Mouse (Mus musculus) lung, postnatal 0 days (tissue): ENCODE measurements around the gene Hmgn2. TPM values are rescaled to one million over a fixed set of nuclear protein-coding genes. Genes with fewer than 3 reads are reported as not detected.

Experiments used
- ATAC-seq: fragments of 200-750 bp; cut with Nextera tagmentation; 2 replicates; pipeline ENCODE4 v1.8.0; 2017; ENCODE audit warnings: moderate library complexity
- DNase-seq: peaks from one replicate; pipeline ENCODE4 v3.0.0-alpha.2; 2016; ENCODE audit warnings: low spot score
- H3K27ac ChIP-seq: fragments of 300-500 bp; sonication (generic); 2 replicates; pipeline ENCODE4 v1.5.1; 2014; ENCODE audit warnings: antibody characterized with exemption, mild to moderate bottlenecking, low read length, mixed read lengths
- H3K27me3 ChIP-seq: fragments of 300-500 bp; sonication (generic); replicated peaks from 2 replicates; pipeline ENCODE4 v1.6.1; 2014; ENCODE audit warnings: low read length, mixed read lengths; ENCODE audit not compliant: insufficient read depth
- H3K36me3 ChIP-seq: fragments of 300-500 bp; sonication (generic); 2 replicates; pipeline ENCODE4 v1.6.1; 2014; ENCODE audit warnings: low read length, mixed read lengths; ENCODE audit not compliant: insufficient read depth
- H3K4me1 ChIP-seq: fragments of 300-500 bp; sonication (generic); 2 replicates; pipeline ENCODE4 v1.6.1; 2014; ENCODE audit warnings: antibody characterized with exemption, low read depth, low read length, mixed read lengths; ENCODE audit not compliant: insufficient read depth
- H3K4me2 ChIP-seq: fragments of 300-500 bp; sonication (generic); replicated peaks from 2 replicates; pipeline ENCODE4 v1.6.1; 2014; ENCODE audit warnings: low read depth, mild to moderate bottlenecking, low read length, moderate library complexity, mixed read lengths
- H3K4me3 ChIP-seq: fragments of 300-500 bp; sonication (generic); 2 replicates; pipeline ENCODE4 v1.5.1; 2014; ENCODE audit warnings: low read depth, low read length
- H3K9ac ChIP-seq: fragments of 300-500 bp; sonication (generic); replicated peaks from 2 replicates; pipeline ENCODE4 v1.6.1; 2014; ENCODE audit warnings: low read depth, mild to moderate bottlenecking
- H3K9me3 ChIP-seq: fragments of 300-500 bp; sonication (generic); 2 replicates; pipeline ENCODE4 v1.6.1; 2016; ENCODE audit warnings: low read length, mixed read lengths
- CTCF ChIP-seq: IDR thresholded peaks from 2 replicates; pipeline ENCODE4 v1.5.1; 2016; ENCODE audit warnings: antibody characterized with exemption, mild to moderate bottlenecking
- EP300 ChIP-seq: IDR thresholded peaks from 2 replicates; pipeline ENCODE4 v1.6.1; 2016; ENCODE audit warnings: antibody characterized with exemption, mild to moderate bottlenecking, control low read depth
- WGBS: fragments of 180-500 bp; shearing (Covaris S2); extraction: QIAGEN DNeasy Blood & Tissue Kit; methylation state at CpG from one replicate; pipeline ENCODE4 v1.1.7; 2014; 5-methylcytosine and 5-hydroxymethylcytosine counted together
- polyA plus RNA-seq: library from polyadenylated mRNA; unstranded; fragments of >200 nt; fragmentation: Nextera tagmentation; extraction: Ambion mirVana; gene quantifications from 2 replicates; pipeline ENCODE4 v1.2.1, GENCODE M21; 2015

The Hmgn2 gene
- 456 and 496 TPM in 2 replicates for polyA plus RNA-seq

DNA sequence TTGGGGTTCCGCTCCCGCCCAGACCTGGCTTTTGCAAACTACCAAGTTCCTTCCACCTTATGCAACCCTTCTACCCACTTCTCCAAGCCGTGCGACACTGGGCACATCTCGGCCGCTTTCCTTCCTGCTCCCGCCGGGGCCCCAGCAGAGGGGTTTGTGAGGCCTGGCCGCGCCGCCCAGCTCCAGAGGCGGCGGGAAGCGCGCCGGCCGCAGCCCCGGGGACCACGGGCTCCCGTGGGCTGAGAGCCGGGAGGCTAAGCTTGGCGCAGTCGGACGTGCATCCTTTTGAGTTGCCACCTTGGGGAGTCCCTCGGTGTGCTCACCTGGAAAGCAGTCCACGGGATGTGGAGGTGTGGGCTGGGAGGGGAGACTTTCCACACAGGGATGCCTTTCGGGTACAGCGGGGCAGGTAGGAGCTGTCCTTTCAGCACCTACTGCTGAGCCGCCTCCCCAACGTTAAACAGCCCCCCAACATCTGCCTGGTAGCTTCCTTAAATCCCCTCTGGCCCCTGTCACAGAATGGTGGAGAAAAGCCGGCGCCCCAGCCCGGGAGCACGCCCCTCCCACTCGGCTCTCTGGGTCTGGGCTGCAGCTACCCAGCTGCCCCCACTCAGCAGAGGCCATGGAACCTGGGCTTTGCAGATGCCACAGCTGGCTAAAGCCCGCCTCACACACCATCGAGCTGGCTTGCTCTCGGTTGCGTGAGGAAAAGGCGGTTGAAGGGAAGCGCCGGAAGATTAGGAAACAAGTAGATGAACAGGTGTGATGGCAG, at the start of gene Hmgn2:
TSS of gene Hmgn2 (minus strand) at position 501 of the 772 bp plus-strand sequence.
- Histone ChIP-seq H3K36me3 (no peaks in the 10 kb centered on the region; the same call in 1 of the 2 replicates), H3K4me2 (peak within 1 kb of the TSS; percentile 98), H3K27me3 (no peaks in the 10 kb centered on the region), H3K4me1 (peaks cover 13% of the 10 kb centered on the region; the same call in 1 of the 2 replicates), H3K4me3 (peak within 1 kb of the TSS; percentile 95), H3K9ac (peak within 1 kb of the TSS; percentile 80), H3K9me3 (no peaks in the 10 kb centered on the region), H3K27ac (peak within 1 kb of the TSS; percentile 98)
- ATAC-seq (peak; percentile 69), DNase-seq (peak; percentile 57)
- under 1% methylated on average over 40 of the region's 42 CpGs for WGBS
- no peak for TF ChIP-seq CTCF
- no peak for TF ChIP-seq EP300

DNA sequence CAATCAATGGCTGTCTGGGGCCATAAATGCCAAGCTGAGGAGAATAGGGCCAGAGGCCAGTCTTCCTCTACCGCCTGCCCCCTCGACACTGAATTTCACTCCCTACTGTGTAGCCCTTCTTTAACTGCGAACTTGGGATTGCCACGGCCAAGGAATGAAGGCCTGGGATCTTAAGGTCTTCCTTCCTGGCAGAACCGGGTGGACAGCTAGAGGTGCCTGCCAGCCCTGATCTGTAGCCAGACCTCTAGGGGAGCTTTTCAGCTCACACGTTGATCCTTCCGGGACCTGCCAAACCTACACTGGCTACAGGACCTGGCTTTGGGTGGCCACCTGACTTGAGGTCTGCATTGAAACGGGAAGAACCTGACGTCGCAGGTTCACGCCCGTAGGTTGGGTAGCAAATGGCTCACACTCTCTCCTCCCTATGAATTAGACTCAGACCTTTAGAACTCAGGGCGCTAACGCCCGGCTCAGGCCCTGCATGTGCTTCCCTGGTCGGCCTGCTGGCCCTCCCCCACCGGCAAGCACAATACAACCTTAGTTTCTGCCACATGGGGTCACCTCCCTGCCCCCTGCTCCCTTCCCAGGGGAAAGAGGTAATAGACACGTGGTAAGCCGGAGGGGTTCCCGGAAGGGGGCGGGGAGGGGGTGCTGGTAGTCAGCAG, 48.9 kb upstream of the Hmgn2 start:
- Histone ChIP-seq H3K27me3 (peaks cover 28% of the 10 kb centered on the region), H3K9me3 (no peaks in the 10 kb centered on the region), H3K4me1 (no peaks in the 10 kb centered on the region), H3K4me3 (no peak overlapping the region), H3K36me3 (no peaks in the 10 kb centered on the region), H3K9ac (no peak overlapping the region), H3K4me2 (no peak overlapping the region), H3K27ac (no peak overlapping the region)
- ATAC-seq (no peak), DNase-seq (no peak)
- WGBS = 3% methylated on average over 21 of the region's 21 CpGs
- TF ChIP-seq EP300 = no peak
- no peak for TF ChIP-seq CTCF

DNA sequence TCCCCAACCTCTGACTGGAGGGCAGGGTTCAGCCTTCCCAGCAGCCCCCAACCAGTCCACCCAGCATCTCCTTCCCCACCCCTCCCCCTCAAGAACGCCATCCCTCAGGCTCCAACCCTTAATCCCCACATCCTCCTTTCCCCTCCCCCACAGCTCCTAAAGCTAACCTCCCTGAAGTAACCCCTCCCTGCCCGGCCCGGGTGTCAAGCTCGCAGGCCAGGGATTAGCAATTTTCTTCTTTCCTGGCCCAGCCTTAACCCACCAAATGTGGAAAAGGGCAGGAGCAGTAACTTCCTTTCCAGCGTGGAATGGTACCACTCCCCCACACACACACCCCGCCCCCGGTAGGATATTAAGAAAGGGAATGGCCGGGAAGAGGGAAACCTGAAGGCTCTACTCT, 48.3 kb upstream of the Hmgn2 start:
- H3K27me3 ChIP-seq = peaks cover 28% of the 10 kb centered on the region
- 7% methylated on average over 8 of the region's 8 CpGs for WGBS
- no peak for ATAC-seq
- H3K9ac ChIP-seq = no peak overlapping the region
- H3K9me3 ChIP-seq = no peaks in the 10 kb centered on the region
- H3K4me3 ChIP-seq = no peak overlapping the region
- no peak overlapping the region for H3K4me2 ChIP-seq
- no peak overlapping the region for H3K27ac ChIP-seq
- H3K4me1 ChIP-seq = no peaks in the 10 kb centered on the region
- no peaks in the 10 kb centered on the region for H3K36me3 ChIP-seq
- TF ChIP-seq CTCF = no peak
- no peak for TF ChIP-seq EP300
- no peak for DNase-seq

- no peak for ATAC-seq
- whole genome bisulfite sequencing = 27% methylated on average over 7 of the region's 7 CpGs
- Histone ChIP-seq H3K27ac (no peak overlapping the region), H3K36me3 (no peaks in the 10 kb centered on the region), H3K4me2 (no peak overlapping the region), H3K27me3 (peaks cover 28% of the 10 kb centered on the region), H3K9me3 (no peaks in the 10 kb centered on the region), H3K4me1 (no peaks in the 10 kb centered on the region), H3K4me3 (no peak overlapping the region), H3K9ac (no peak overlapping the region)
- TF ChIP-seq EP300 (no peak), CTCF (no peak)
- DNase-seq = no peak
These were observed 47.8 kb upstream of the Hmgn2 start for GRCm38 (mm10) chr4:134016208-134016607.

GRCm38 (mm10) chr4:134012858-134013528, 44.5 kb upstream of the Hmgn2 start:
- no peak overlapping the region for H3K27ac ChIP-seq
- peaks cover 8% of the 10 kb centered on the region for H3K27me3 ChIP-seq
- no peaks in the 10 kb centered on the region for H3K4me1 ChIP-seq
- H3K9ac ChIP-seq = no peak overlapping the region
- no peaks in the 10 kb centered on the region for H3K9me3 ChIP-seq
- H3K36me3 ChIP-seq = no peaks in the 10 kb centered on the region
- no peak overlapping the region for H3K4me3 ChIP-seq
- WGBS = 49% methylated on average over 12 of the region's 12 CpGs
- TF ChIP-seq EP300 = no peak
- peak; percentile 57 for TF ChIP-seq CTCF
- ATAC-seq = no peak
- no peak for DNase-seq
- no peak overlapping the region for H3K4me2 ChIP-seq
